Mouse (Mus musculus) ES-Bruce4 (cell line): ENCODE measurements around the gene Sun5.

Experiments used
- CTCF ChIP-seq: IDR thresholded peaks from one replicate; pipeline ENCODE4 v1.8.1; 2011; ENCODE audit warnings: low read depth, low read length
- EP300 ChIP-seq: IDR thresholded peaks from 2 replicates; pipeline ENCODE4 v1.6.1; 2011; ENCODE audit warnings: low read depth, low read length; ENCODE audit not compliant: insufficient read depth

GRCm38 (mm10) chr2:153827171-153827830, 43.6 kb downstream of the Sun5 start:
- TF ChIP-seq CTCF (no peak), EP300 (no peak)
